Mouse (Mus musculus): ENCODE measurements around the gene Pou4f2. TPM values are rescaled to one million over a fixed set of nuclear protein-coding genes. Genes with fewer than 3 reads are reported as not detected.
A peak's percentile ranks its signal among the peaks of the same experiment; 100 is the strongest.

Gene Pou4f2
- not detected for total RNA-seq (2021)
- long read RNA-seq, experiment 1 = 0 reads
- long read RNA-seq, experiment 2 = 0 reads

DNA sequence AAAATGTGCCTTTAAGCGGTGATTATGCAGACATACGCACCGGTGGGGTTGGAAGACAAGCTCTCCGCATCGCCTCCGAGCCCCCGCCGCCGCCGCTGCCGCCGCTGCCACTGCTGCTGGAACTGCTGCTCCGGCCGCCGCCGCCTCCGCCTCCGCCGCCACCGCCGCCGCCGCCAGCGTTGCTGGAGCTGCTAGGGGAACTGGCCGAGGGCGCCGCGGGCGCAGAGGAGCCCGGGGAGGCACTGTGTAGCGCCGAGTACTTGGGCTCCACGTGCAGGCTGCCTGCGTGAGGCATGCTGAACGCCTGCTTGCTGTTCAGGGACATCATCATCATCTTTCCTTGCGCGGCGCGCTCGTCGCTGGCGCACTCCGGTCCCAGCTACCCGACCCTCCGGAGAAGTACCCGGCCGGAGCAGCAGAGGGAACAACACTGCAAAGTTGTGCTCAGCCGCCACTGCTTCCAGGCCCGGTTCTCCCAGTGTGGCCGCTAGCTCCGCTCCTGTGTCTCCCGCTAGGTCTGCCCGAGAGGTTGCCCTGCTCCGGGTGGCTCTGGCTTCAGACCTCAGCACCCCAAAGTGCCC, at the start of gene Pou4f2:
TSS of gene Pou4f2 (minus strand) at position 575 of the 581 bp plus-strand sequence.
- no peak for DNase-seq (ENCODE audit: low spot score)

DNA sequence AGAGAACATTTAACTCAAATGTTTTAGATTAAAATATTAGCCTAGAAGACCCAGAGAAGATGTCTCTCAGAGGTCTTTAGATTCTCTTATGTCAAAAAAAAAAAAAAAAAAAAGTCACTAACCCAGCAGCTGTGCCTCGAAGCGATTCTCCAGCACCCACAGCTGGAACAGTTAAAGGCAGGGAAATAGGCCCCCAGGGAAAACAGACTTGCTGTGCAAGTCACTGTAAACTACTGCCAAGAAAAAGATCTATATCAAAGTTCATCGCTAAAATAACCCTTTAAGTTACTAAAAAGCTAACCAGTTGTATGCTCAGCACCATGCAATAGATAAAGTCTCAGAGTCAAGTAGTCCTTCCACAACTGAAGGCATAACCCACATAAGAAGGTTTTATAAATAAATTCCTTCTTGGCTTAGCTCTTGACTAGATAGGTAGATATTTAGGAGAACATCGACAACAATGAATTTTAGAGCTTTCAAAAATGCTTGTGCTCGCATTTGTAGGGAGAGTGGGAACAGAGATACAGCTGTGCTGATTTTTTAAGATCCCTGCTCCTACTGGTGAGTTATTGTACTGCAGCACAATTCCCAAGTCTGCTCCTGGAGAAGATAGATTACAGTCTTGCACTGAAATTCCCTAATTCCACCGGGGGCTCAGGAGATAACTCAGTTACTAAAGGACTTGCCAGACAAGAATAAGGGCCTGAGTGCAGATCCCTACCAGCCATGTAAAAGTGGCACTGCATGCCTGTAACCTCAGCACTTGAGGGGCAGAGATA, 40.8 kb upstream of the Pou4f2 start:
- DNase-seq (ENCODE audit: low spot score) = no peak

DNA sequence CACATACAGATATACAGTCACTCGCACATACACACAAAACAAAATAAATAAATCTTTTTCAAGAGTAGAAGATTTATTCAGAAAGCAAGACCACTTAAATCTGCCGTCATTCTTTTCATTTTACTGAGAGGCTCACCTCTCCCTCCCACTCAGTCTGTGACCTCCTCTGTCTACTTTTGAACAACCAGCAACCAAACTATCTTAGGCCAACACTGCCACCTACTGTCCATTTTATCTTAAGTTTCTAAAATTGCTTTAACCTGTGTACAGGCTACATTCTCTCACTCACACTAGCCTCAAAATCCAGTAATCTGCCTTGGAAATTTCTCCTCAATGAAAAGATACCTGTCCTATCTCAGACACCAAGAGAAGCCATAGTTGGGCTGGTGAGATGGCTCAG, 31.4 kb upstream of the Pou4f2 start:
- no peak for DNase-seq (ENCODE audit: low spot score)

DNA sequence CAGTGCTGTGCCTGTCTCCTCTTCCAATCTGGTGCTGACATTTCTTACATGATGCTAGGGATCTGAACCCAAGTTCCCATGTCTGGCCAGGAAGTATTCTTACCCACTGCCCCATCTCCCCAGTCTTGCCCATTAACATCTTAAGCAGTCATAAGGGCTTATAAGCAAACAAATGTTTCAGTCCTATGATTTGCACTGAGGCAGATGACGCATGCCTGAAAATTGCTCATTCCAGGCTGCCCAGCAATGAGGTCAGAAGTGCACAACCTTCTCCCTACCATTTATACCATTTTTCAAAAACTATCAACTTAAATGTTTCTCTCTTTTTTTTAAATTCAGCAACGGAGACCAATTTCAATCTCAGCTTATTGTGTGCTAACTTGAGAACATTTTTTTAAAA, 27.5 kb upstream of the Pou4f2 start:
- no peak for DNase-seq (ENCODE audit: low spot score)

DNA sequence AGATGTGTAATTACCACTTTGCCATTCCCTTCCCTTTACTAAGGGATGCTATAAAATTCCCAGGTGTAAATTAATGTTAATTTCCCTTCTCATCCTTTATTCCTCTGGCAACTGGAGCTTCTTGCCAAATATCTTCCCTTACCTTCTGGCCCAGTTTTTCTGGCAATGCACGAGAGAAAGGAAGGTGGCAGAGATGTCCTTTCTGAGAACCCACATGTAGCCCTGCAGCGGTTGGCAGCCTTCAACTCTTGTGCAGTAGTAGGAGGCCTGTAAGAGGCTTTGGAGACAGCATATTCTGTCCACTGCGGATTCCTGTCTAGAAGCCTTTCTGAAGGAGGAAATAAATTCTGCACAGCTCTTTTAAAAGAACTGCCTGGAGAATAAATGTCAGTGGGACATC, 20.0 kb upstream of the Pou4f2 start:
- DNase-seq (ENCODE audit: low spot score) = no peak

DNA sequence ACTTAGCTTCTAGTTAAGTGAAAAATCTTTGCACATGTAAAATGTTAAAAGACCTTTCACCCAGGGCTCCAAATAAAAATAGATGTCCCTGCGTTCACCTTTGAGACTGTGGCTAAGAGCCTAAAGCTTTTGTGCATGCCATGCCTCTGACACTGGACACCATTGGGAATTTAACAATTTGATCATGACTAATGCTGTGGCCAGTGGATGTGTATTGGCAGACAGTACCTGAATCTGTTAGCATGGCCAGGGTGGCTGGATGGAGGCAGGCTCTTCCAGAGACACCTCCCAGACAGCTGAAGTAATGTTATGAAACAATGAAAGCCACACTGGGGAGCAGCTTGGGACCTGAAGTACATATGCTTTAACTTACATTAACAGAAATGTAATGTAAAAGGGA, 6.3 kb upstream of the Pou4f2 start:
- DNase-seq (ENCODE audit: low spot score) = no peak

DNA sequence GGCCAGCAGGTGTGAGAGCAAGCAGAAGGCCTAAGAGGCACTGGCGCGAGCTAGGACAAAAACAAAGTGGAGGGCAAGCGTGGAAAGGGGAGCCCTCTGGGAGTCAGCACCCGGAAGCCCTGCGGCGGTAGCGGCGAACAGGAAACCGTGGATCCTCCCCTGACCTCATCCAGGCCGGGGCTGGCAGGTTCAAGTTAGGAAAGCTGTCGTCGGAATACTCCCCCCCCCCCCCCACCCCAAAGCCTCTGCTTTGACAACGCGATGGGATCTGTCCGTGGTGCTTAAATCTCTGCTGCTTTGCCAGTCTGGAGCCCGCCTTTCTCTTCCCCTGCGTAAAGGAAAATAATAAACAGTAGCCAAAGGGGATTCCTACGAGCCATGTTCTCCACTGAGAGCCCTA, 1.7 kb upstream of the Pou4f2 start:
- no peak for DNase-seq (ENCODE audit: low spot score)

DNA sequence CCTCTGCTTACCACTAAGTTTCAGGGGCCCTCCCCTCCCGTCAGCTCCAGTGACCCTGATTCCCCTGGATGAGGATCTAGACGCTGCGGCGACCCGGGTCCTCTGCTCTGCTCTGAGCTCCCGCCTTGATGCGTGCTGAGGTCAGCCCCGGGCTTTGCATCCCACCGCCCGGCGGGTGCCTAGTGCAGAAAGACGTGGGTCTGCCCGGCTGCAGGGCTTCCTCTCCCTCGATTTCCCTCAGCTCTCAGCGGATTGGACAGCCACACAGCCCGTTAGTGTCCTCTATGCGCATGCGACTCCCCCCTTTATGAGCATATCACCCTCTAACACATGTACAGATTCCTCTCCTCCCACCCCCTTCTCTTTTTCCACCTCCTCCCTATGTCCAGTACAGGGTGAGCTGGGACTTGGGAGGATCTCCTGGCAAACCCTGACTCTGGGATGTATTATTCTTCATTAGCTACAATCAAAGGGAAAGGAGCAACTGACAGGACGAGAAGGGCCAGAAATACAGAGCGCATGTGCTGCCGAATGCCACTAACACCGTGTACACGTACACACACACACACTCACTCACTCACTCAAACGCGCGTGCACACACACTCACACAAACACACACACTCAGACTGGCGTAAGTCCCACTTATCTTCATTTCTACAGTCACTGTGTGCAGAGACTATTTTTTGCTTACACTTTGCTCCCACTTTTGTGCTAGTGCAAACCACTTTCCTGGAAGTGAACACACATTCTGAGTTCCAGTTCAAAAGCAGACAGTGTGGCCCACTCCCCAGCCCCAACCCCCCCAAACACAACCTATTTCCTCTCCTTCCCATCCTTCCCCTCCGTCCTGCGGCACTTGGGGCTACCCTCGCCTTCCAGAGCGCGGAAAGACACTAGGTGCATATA, 948 bp upstream of the Pou4f2 start:
- DNase-seq (ENCODE audit: low spot score) = no peak

DNA sequence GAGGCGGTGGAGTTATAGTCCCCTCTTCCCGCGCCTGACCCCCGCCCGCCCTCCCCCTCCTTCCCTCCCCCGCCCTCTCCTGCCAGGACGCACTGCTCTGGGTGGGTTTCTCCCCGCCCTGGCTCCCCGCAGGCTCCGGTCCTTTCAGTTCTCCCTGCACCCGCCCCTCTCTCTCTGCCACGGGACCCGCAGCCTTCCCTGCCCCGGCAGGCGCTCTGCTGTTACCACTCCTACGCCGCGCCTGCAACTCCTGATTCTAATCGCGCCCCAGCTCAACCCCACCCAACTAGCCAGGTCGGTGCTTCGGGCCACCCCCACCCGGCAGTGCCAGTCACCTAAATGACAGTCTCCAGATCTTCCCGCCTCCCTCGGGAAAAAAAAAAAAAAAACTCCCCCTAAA, 216 bp upstream of the Pou4f2 start:
- no peak for DNase-seq (ENCODE audit: low spot score)

DNA sequence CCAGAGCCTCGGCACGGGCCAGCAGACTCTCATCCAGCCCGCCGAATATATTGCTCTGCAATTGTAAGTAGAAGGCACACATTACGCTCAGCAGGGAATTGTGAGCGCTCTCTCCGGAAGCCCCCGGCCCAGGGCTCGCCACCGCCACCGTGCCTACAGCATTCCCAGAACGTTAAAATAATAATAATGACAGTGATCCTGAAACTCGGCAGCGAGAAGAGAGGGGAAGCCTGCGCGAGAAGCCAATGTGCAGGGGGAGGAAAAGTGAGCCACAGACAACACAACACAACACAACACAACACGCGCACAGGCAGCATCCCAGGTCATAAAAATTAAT, 853 bp downstream of the Pou4f2 start:
- DNase-seq (ENCODE audit: low spot score) = no peak

DNA sequence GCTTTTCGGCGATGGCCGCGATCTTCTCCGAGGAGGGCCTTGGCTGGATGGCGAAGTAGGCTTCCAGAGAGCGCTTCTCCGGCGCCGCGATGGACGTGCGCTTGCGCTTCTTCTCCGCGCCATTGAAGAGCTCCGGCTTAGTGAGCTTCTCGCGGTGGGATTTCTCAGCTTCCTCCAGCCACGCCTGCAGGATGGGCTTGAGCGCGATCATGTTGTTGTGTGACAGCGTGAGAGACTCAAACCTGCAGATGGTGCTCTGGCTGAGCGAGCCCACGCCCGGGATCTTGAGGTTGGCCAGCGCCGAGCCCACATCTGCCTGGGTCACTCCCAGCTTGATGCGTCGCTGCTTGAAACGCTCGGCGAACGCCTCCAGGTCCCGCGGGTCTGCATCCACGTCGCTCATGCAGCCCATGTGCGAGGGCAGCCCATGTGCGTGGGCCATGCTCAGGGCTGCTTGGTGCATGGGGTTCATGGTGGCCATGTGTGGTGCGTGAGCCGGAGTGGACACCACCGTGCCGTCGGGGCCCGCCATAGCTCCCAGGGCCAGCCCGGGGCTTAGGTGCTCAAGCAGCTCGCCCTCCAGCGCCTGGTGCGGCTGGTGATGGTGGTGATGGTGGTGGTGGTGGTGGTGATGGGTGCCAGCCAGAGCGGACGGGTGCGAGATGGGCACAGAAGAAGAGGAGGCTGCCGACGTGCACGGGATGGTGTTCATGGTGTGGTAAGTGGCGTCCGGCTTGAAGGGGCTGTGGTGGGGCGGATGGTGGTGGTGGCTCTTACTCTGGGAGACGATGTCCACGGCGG, 1.4 kb downstream of the Pou4f2 start:
- no peak for DNase-seq (ENCODE audit: low spot score)

DNA sequence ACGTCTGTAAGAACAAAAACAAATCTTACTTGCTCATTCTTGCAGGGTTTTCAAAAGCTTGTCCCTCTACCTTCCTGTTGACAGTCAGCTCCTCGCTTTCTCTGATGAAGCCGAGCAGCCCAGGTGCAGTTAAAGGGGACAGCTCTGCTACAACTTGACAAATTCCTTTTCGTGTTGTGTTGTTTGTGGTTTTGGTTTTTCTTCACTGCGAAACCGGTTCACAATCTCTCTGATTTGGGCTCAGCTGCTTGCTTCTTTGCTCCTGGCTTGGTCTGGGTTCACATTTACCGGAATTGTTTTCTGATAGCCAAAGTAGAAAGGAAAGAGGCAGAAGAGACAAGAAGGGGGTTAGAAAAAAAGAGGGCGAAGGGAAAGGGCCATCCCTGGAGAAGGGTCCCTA, 2.1 kb downstream of the Pou4f2 start:
- DNase-seq (ENCODE audit: low spot score) = no peak

DNA sequence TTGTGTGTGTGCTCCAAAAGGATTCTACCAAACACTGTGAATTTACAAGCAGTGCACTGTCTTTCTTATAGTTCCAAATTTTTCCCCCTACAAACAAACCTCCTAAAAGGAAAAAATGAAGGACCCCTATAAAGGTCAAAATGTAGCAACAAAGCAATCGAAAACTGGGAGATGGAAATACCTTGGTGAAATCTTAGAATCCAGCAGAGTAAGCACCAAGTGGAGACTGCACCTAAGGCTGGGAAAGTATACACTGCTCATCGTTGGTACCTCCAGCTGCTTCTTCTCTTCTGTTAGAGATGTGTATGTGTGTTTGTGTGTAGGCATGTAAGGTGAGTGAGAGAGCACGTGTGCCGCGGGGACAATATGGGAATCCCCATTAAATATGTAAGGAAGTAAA, 3.1 kb downstream of the Pou4f2 start:
- DNase-seq (ENCODE audit: low spot score) = no peak

DNA sequence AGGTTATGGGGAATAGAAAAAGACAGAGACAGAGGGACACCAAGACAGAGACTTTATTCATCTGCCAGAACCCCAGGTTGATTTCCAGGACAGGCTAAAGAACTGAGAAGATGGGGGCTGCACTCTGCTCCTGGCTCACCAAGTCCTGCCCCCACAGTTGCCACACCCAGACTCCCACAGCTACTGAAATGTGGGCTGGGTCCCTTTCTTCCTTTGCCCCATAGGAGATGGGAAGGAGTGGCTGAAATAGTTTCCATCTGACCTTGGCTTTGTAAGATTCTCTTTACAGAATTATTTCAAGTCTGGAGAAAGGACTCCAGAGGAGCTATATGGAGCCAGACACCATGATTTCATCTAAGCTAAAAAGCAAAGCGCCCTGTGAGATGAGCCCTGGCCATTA, 4.0 kb downstream of the Pou4f2 start:
- no peak for DNase-seq (ENCODE audit: low spot score)

DNA sequence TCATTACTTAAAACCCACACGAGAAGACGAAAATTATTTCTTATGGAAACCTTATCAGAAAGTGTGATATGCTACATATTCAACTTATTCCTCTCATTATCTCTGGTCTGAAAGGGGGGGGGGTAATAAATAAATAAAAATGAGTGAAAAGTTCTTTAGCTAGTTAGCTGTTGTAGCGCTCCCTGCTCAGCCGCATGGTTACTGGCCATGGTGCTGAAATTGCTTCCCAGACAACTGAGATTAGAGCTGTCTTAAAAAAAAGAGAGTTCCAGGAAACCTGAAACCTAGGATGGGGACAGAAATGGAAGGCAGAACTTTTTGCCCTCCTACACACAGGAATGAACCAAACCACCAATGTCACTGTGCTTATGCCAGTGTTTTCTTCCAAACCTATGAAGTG, 5.1 kb downstream of the Pou4f2 start:
- peak; percentile 6 for DNase-seq (ENCODE audit: low spot score)

DNA sequence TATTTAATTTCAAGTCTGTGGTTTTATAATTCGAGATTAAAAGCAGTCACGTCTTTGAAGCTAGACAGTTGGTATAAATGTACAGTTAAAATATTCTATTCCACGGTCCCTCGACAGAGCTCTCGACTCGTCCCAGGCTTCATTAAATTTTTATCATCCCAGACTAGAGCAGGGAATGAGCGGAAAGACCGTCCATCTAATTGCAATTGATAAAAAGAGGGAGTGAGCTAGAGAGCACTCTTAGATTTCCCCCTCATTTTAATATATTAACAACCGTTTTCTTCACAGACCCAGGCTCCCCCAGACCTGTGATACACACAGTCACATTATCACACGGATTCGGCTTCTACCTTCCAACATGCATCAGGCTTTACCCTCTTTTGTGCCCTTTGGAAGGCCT, 8.3 kb downstream of the Pou4f2 start:
- no peak for DNase-seq (ENCODE audit: low spot score)

DNA sequence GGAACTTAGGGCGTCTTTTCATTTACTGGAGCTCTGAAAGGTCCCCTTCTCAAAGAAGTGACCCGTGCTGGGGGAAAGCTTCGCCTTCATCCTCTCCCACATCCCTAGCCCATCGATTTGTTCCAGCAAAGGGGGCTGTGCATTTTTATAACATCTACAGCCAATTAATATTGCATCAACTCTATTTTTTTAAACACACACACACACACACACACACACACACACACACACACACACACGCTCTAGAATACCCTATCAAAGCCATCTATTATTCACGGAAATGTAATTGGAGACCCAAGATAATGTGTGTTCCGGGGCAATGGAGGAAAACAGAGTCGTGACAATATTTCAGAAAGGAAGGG, 8.7 kb downstream of the Pou4f2 start:
- DNase-seq (ENCODE audit: low spot score) = no peak

DNA sequence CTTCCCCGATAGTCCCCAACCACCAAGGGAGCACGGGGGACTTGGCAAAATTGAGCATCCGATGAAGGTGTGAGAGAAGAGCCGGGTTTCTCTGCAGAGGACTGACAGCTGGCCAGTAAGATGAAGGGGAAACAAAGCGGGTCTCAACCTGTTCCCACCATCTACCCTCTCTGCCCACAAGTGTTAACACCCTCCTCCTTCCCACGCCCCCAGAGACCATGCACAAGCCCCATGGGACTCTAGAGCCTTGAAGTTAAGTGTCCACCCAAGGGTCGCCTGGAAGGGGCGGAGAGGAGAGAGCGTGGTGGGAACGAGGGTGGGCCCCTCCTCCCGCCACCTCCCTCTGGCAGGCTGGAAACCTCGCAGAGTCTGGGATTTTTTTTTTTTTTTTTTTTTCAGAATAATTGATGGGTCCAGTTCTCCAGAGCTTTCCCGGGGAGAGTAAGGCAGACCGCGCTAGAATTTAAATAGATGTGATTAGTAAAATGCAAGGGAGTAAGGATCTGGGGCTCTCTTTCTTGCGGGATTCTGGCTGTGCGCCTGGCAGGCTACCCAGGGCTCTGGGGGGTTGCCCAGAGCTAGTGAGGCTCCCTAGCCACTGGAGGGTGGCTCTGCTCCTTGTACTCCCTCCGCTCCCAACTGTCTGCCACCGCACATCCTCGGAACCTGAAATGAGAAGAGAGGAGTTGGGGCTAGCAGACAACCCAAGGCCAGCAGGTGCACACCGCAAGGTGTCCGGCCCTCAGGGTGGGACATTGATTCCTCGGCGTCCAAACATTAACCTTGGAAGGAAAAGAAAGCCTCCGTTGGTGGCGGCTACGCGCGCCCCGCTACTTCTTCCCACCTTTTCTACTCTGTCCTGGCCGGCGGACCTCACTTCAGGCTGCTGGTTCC, 9.3 kb downstream of the Pou4f2 start:
- DNase-seq (ENCODE audit: low spot score) = no peak

DNA sequence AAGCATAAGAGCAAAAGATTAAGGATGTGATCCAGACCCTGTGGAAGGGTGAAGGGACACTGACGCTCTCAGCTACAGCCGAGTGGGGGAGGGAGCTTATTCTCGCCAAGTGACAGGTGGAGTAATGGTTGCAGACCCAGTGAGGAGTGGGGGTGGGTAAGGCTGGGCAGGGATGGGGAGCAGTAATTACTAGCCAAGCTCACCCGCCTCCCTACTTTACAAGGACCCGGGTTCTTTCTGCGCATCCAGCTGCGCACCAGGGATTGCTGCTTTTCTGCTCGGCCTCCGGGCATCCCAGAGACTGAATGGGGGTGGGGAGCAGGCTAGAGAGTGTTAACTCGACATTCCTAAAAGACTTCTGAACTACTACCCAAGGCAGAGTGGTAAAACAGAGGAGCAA, 10.0 kb downstream of the Pou4f2 start:
- no peak for DNase-seq (ENCODE audit: low spot score)

DNA sequence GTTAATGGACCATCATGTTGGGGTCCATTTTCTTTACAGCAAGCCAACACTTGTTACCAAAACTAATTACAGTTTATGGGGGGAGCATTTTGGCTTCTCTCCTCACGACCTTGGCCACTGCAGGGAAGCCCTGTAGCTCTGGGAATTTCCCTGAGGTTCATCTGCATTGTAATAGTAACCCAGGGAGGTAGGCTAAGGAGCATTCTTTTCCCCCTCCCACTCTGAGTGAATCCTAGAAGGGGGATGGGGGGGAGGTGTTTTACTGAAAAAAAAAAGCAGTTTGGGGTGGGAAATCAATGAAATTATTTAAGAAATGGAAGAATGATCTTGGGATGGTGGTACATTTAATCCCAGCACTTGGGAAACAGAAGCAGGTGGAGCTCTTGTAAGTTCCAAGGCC, 12.5 kb downstream of the Pou4f2 start:
- no peak for DNase-seq (ENCODE audit: low spot score)

DNA sequence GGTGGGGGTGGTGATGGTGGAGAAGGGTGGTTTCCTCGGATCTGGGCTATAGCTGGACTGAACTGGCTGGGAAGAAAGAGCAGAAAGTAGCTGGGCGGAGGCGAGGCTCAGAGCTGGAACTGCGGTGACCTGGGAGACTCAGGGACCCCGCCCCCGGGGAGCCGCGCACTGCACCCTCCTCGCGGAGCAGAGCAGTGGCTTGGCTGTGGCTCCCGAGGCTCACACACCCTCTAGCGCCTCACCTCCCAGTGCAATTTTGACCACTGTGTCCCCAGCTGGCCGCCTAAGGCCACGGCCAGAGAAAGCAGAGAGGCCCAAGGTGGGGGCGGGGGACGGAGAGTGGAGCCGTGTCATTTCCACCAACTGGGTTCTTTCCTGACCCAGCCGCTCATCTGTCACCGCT, 16.3 kb downstream of the Pou4f2 start:
- DNase-seq (ENCODE audit: low spot score) = no peak

Data from gastrocnemius, adult 18-20 months (tissue).